Mouse (Mus musculus) midbrain, embryonic 16.5 days (tissue): Measurements from ENCODE around the gene Ehmt1. TPM values are rescaled to one million over a fixed set of nuclear protein-coding genes. Genes with fewer than 3 reads are reported as not detected.

Experiments
- ATAC-seq: fragments of 200-750 bp; cut with Nextera tagmentation; 2 replicates; pipeline ENCODE4 v1.8.0; 2017; ENCODE audit warnings: moderate TSS enrichment
- H3K27ac ChIP-seq: fragments of 300-500 bp; sonication (generic); 2 replicates; pipeline ENCODE4 v1.5.1; 2014; ENCODE audit warnings: mild to moderate bottlenecking, low read length, mixed read lengths
- H3K27me3 ChIP-seq: fragments of 300-500 bp; sonication (generic); 2 replicates; pipeline ENCODE4 v1.6.1; 2014; ENCODE audit warnings: low read depth, low read length, mixed read lengths; ENCODE audit not compliant: control insufficient read depth, insufficient read depth
- H3K36me3 ChIP-seq: fragments of 300-500 bp; sonication (generic); 2 replicates; pipeline ENCODE4 v1.6.1; 2014; ENCODE audit warnings: mild to moderate bottlenecking, low read length, moderate library complexity, mixed read lengths; ENCODE audit not compliant: control insufficient read depth, insufficient read depth
- H3K4me1 ChIP-seq: fragments of 300-500 bp; sonication (generic); 2 replicates; pipeline ENCODE4 v1.6.1; 2014; ENCODE audit warnings: mild to moderate bottlenecking, low read length, mixed read lengths; ENCODE audit not compliant: control insufficient read depth, insufficient read depth
- H3K4me2 ChIP-seq: fragments of 300-500 bp; sonication (generic); 2 replicates; pipeline ENCODE4 v1.6.1; 2014; ENCODE audit warnings: mild to moderate bottlenecking, low read length, mixed read lengths
- H3K4me3 ChIP-seq: fragments of 300-500 bp; sonication (generic); 2 replicates; pipeline ENCODE4 v1.5.1; 2014; ENCODE audit warnings: low read depth, mild to moderate bottlenecking, low read length, moderate library complexity, mixed read lengths
- H3K9ac ChIP-seq: fragments of 300-500 bp; sonication (generic); 2 replicates; pipeline ENCODE4 v1.6.1; 2014; ENCODE audit warnings: low read depth, low read length, mixed read lengths
- H3K9me3 ChIP-seq: fragments of 300-500 bp; sonication (generic); replicated peaks from 2 replicates; pipeline ENCODE4 v1.6.1; 2014; ENCODE audit warnings: mild to moderate bottlenecking, low read length, mixed read lengths; ENCODE audit not compliant: control insufficient read depth, poor library complexity, severe bottlenecking
- WGBS: fragments of 180-500 bp; shearing (Covaris S2); extraction: QIAGEN DNeasy Blood & Tissue Kit; methylation state at CpG from one replicate; pipeline ENCODE4 v1.1.7; 2014; 5-methylcytosine and 5-hydroxymethylcytosine counted together
- polyA plus RNA-seq: library from polyadenylated mRNA; unstranded; fragments of >200 nt; fragmentation: Nextera tagmentation; extraction: Ambion mirVana; gene quantifications from 2 replicates; pipeline ENCODE4 v1.2.1, GENCODE M21; 2015

Ehmt1 gene
- polyA plus RNA-seq, 1 experiment from 2014 or later: 90.7 TPM

GRCm38 (mm10) chr2:24796833-24797457 lies 122.5 kb downstream of the Ehmt1 start:
- Histone ChIP-seq H3K4me3 (no peak overlapping the region), H3K9me3 (no peaks in the 10 kb centered on the region), H3K36me3 (peaks cover 37% of the 10 kb centered on the region), H3K4me1 (no peaks in the 10 kb centered on the region), H3K27ac (no peak overlapping the region), H3K9ac (no peak overlapping the region), H3K27me3 (no peaks in the 10 kb centered on the region), H3K4me2 (no peak overlapping the region)
- WGBS: 94% methylated on average over 5 of the region's 5 CpGs
- ATAC-seq: no peak

GRCm38 (mm10) chr2:24787250-24787649 lies 132.2 kb downstream of the Ehmt1 start:
- ATAC-seq: no peak

GRCm38 (mm10) chr2:24781253-24781652 lies 138.2 kb downstream of the Ehmt1 start:
- Histone ChIP-seq H3K4me2 (no peak overlapping the region), H3K27ac (no peak overlapping the region), H3K36me3 (no peaks in the 10 kb centered on the region), H3K27me3 (no peaks in the 10 kb centered on the region), H3K4me3 (no peak overlapping the region), H3K9ac (no peak overlapping the region), H3K9me3 (no peaks in the 10 kb centered on the region), H3K4me1 (no peaks in the 10 kb centered on the region; the same call in 1 of the 2 replicates)
- ATAC-seq: no peak
- WGBS: 51% methylated on average over 4 of the region's 4 CpGs

More at GRCm38 (mm10) chr2:24787250-24787649, 132.2 kb downstream of the Ehmt1 start:
- no peak overlapping the region for H3K9ac ChIP-seq
- no peaks in the 10 kb centered on the region for H3K4me1 ChIP-seq
- no peaks in the 10 kb centered on the region for H3K27me3 ChIP-seq
- no peak overlapping the region for H3K4me3 ChIP-seq
- H3K9me3 ChIP-seq: no peaks in the 10 kb centered on the region
- no peak overlapping the region for H3K27ac ChIP-seq
- H3K36me3 ChIP-seq: peaks cover 17% of the 10 kb centered on the region
- 62% methylated on average over 4 of the region's 4 CpGs for WGBS
- no peak overlapping the region for H3K4me2 ChIP-seq

GRCm38 (mm10) chr2:24776831-24777230 lies 142.6 kb downstream of the Ehmt1 start:
- no peak for ATAC-seq
- no peak overlapping the region for H3K4me3 ChIP-seq
- no peak overlapping the region for H3K4me2 ChIP-seq
- H3K27ac ChIP-seq: no peak overlapping the region
- WGBS: 3% methylated on average over 2 of the region's 5 CpGs
- no peaks in the 10 kb centered on the region for H3K9me3 ChIP-seq
- H3K9ac ChIP-seq: no peak overlapping the region
- H3K27me3 ChIP-seq: no peaks in the 10 kb centered on the region
- no peaks in the 10 kb centered on the region for H3K36me3 ChIP-seq
- H3K4me1 ChIP-seq: no peaks in the 10 kb centered on the region; the same call in 1 of the 2 replicates

GRCm38 (mm10) chr2:24775951-24776587 lies 143.3 kb downstream of the Ehmt1 start:
- Histone ChIP-seq H3K4me2 (no peak overlapping the region), H3K36me3 (no peaks in the 10 kb centered on the region), H3K9ac (no peak overlapping the region), H3K4me3 (no peak overlapping the region), H3K9me3 (no peaks in the 10 kb centered on the region), H3K27me3 (no peaks in the 10 kb centered on the region), H3K4me1 (no peaks in the 10 kb centered on the region; the same call in 1 of the 2 replicates), H3K27ac (no peak overlapping the region)
- ATAC-seq: no peak
- WGBS: 80% methylated on average over 11 of the region's 11 CpGs

- no peak overlapping the region for H3K27ac ChIP-seq
- ATAC-seq: no peak
- no peak overlapping the region for H3K9ac ChIP-seq
- no peak overlapping the region for H3K4me3 ChIP-seq
- WGBS: 65% methylated on average over 7 of the region's 7 CpGs
- H3K27me3 ChIP-seq: no peaks in the 10 kb centered on the region
- H3K9me3 ChIP-seq: no peaks in the 10 kb centered on the region
- no peak overlapping the region for H3K4me2 ChIP-seq
- no peaks in the 10 kb centered on the region for H3K36me3 ChIP-seq
- no peaks in the 10 kb centered on the region; the same call in 1 of the 2 replicates for H3K4me1 ChIP-seq
These were observed 144.6 kb downstream of the Ehmt1 start for GRCm38 (mm10) chr2:24774832-24775231.

GRCm38 (mm10) chr2:24770861-24771260 lies 148.6 kb downstream of the Ehmt1 start:
- Histone ChIP-seq H3K4me1 (no peaks in the 10 kb centered on the region), H3K9ac (no peak overlapping the region), H3K27me3 (no peaks in the 10 kb centered on the region), H3K36me3 (no peaks in the 10 kb centered on the region), H3K9me3 (no peaks in the 10 kb centered on the region), H3K4me3 (no peak overlapping the region), H3K27ac (no peak overlapping the region), H3K4me2 (no peak overlapping the region)
- no peak for ATAC-seq
- 83% methylated on average over 4 of the region's 4 CpGs for WGBS

GRCm38 (mm10) chr2:24763115-24763557 lies 156.3 kb downstream of the Ehmt1 start, which contains the start of gene Cacna1b:
Cacna1b (minus strand) TSS chr2:24763152.
- H3K27ac ChIP-seq: peak within 1 kb of the TSS; percentile 85
- WGBS: under 1% methylated on average over 28 of the region's 42 CpGs
- H3K9me3 ChIP-seq: no peaks in the 10 kb centered on the region
- peak within 1 kb of the TSS; percentile 90 for H3K4me2 ChIP-seq
- no peaks in the 10 kb centered on the region for H3K36me3 ChIP-seq
- no peaks in the 10 kb centered on the region for H3K27me3 ChIP-seq
- peaks cover 16% of the 10 kb centered on the region for H3K4me1 ChIP-seq
- H3K4me3 ChIP-seq: peak within 1 kb of the TSS; percentile 89
- peak; percentile 91 for ATAC-seq
- H3K9ac ChIP-seq: peak within 1 kb of the TSS; percentile 96

GRCm38 (mm10) chr2:24762446-24762960 lies 156.9 kb downstream of the Ehmt1 start:
- Histone ChIP-seq H3K4me2 (peak overlapping the region; percentile 90), H3K9ac (peak overlapping the region; percentile 96), H3K36me3 (peaks cover 3% of the 10 kb centered on the region; the same call in 1 of the 2 replicates), H3K4me3 (peak overlapping the region; percentile 89), H3K4me1 (peaks cover 16% of the 10 kb centered on the region), H3K9me3 (no peaks in the 10 kb centered on the region), H3K27me3 (no peaks in the 10 kb centered on the region), H3K27ac (peak overlapping the region; percentile 85)
- under 1% methylated on average over 41 of the region's 52 CpGs for WGBS
- peak; percentile 72 for ATAC-seq
